Mouse (Mus musculus): ENCODE data around the gene Mrpl33. TPM values are rescaled to one million over a fixed set of nuclear protein-coding genes. Genes with fewer than 3 reads are reported as not detected.
A peak's percentile ranks its signal among the peaks of the same experiment; 100 is the strongest.
"Not testable (repeated sequence)": the region's sequence is repeated elsewhere in the genome, so short reads cannot be mapped to it uniquely, and the experiment has no call there.

Gene Mrpl33
- polyA plus RNA-seq, 1 experiment, result 165 TPM

- TF ChIP-seq CTCF (IDR thresholded peaks at IDR 0.05; ENCODE audit: borderline replicate concordance, insufficient read depth, low read length) (no peak), POLR2A (IDR thresholded peaks at IDR 0.05; ENCODE audit: low read depth, low read length) (no peak)
- Histone ChIP-seq H3K4me3 (ENCODE audit: insufficient read depth, low read length) (no peak overlapping the region), H3K27ac (ENCODE audit: insufficient read depth, low read length) (peak overlapping the region; percentile 67; the same call in 1 of the 2 replicates), H3K4me1 (ENCODE audit: control insufficient read depth, insufficient read depth, low read length) (peaks cover 7% of the 10 kb centered on the region)
These were observed 28.6 kb upstream of the Mrpl33 start for GRCm38 (mm10) chr5:31567951-31568657.

- Histone ChIP-seq H3K4me1 (ENCODE audit: control insufficient read depth, insufficient read depth, low read length) (peaks cover 8% of the 10 kb centered on the region), H3K4me3 (ENCODE audit: insufficient read depth, low read length) (no peak overlapping the region), H3K27ac (ENCODE audit: insufficient read depth, low read length) (peak overlapping the region; percentile 68)
- no peak for TF ChIP-seq POLR2A (IDR thresholded peaks at IDR 0.05; ENCODE audit: low read depth, low read length)
- no peak for TF ChIP-seq CTCF (IDR thresholded peaks at IDR 0.05; ENCODE audit: borderline replicate concordance, insufficient read depth, low read length)
These were observed 25.6 kb upstream of the Mrpl33 start for GRCm38 (mm10) chr5:31571023-31571608.

GRCm38 (mm10) chr5:31573722-31574121 lies 23.0 kb upstream of the Mrpl33 start:
- Histone ChIP-seq H3K4me1 (ENCODE audit: control insufficient read depth, insufficient read depth, low read length) (peaks cover 17% of the 10 kb centered on the region), H3K4me3 (ENCODE audit: insufficient read depth, low read length) (no peak overlapping the region), H3K27ac (ENCODE audit: insufficient read depth, low read length) (no peak overlapping the region)
- TF ChIP-seq POLR2A (IDR thresholded peaks at IDR 0.05; ENCODE audit: low read depth, low read length) (no peak), CTCF (IDR thresholded peaks at IDR 0.05; ENCODE audit: borderline replicate concordance, insufficient read depth, low read length) (no peak)

- Histone ChIP-seq H3K4me1 (ENCODE audit: control insufficient read depth, insufficient read depth, low read length) (peaks cover 17% of the 10 kb centered on the region), H3K27ac (ENCODE audit: insufficient read depth, low read length) (peak overlapping the region; percentile 90), H3K4me3 (ENCODE audit: insufficient read depth, low read length) (no peak overlapping the region)
- no peak for TF ChIP-seq CTCF (IDR thresholded peaks at IDR 0.05; ENCODE audit: borderline replicate concordance, insufficient read depth, low read length)
- peak; percentile 52; the same call in 1 of the 2 replicates for TF ChIP-seq POLR2A (IDR thresholded peaks at IDR 0.05; ENCODE audit: low read depth, low read length)
These were observed 20.2 kb upstream of the Mrpl33 start for GRCm38 (mm10) chr5:31576539-31576975.

GRCm38 (mm10) chr5:31581263-31581662 lies 15.5 kb upstream of the Mrpl33 start:
- Histone ChIP-seq H3K4me3 (ENCODE audit: insufficient read depth, low read length) (no peak overlapping the region), H3K27ac (ENCODE audit: insufficient read depth, low read length) (no peak overlapping the region), H3K4me1 (ENCODE audit: control insufficient read depth, insufficient read depth, low read length) (peaks cover 9% of the 10 kb centered on the region)
- no peak for TF ChIP-seq CTCF (IDR thresholded peaks at IDR 0.05; ENCODE audit: borderline replicate concordance, insufficient read depth, low read length)
- no peak for TF ChIP-seq POLR2A (IDR thresholded peaks at IDR 0.05; ENCODE audit: low read depth, low read length)

GRCm38 (mm10) chr5:31581932-31582331 lies 14.8 kb upstream of the Mrpl33 start:
- H3K4me3 ChIP-seq (ENCODE audit: insufficient read depth, low read length), result no peak overlapping the region
- H3K27ac ChIP-seq (ENCODE audit: insufficient read depth, low read length), result no peak overlapping the region
- peaks cover 7% of the 10 kb centered on the region for H3K4me1 ChIP-seq (ENCODE audit: control insufficient read depth, insufficient read depth, low read length)
- TF ChIP-seq POLR2A (IDR thresholded peaks at IDR 0.05; ENCODE audit: low read depth, low read length) (no peak), CTCF (IDR thresholded peaks at IDR 0.05; ENCODE audit: borderline replicate concordance, insufficient read depth, low read length) (no peak)

GRCm38 (mm10) chr5:31583261-31583660 lies 13.5 kb upstream of the Mrpl33 start:
- Histone ChIP-seq H3K4me1 (ENCODE audit: control insufficient read depth, insufficient read depth, low read length) (no peaks in the 10 kb centered on the region), H3K4me3 (ENCODE audit: insufficient read depth, low read length) (no peak overlapping the region), H3K27ac (ENCODE audit: insufficient read depth, low read length) (no peak overlapping the region)
- TF ChIP-seq CTCF (IDR thresholded peaks at IDR 0.05; ENCODE audit: borderline replicate concordance, insufficient read depth, low read length), result no peak
- TF ChIP-seq POLR2A (IDR thresholded peaks at IDR 0.05; ENCODE audit: low read depth, low read length), result no peak

GRCm38 (mm10) chr5:31585526-31585925 lies 11.2 kb upstream of the Mrpl33 start:
- H3K4me3 ChIP-seq (ENCODE audit: insufficient read depth, low read length), result no peak overlapping the region
- no peaks in the 10 kb centered on the region for H3K4me1 ChIP-seq (ENCODE audit: control insufficient read depth, insufficient read depth, low read length)
- TF ChIP-seq CTCF (IDR thresholded peaks at IDR 0.05; ENCODE audit: borderline replicate concordance, insufficient read depth, low read length) (no peak), POLR2A (IDR thresholded peaks at IDR 0.05; ENCODE audit: low read depth, low read length) (no peak)
- no peak overlapping the region for H3K27ac ChIP-seq (ENCODE audit: insufficient read depth, low read length)

GRCm38 (mm10) chr5:31588016-31588415 lies 8.7 kb upstream of the Mrpl33 start:
- TF ChIP-seq POLR2A (IDR thresholded peaks at IDR 0.05; ENCODE audit: low read depth, low read length), result no peak
- no peak for TF ChIP-seq CTCF (IDR thresholded peaks at IDR 0.05; ENCODE audit: borderline replicate concordance, insufficient read depth, low read length)
- no peaks in the 10 kb centered on the region for H3K4me1 ChIP-seq (ENCODE audit: control insufficient read depth, insufficient read depth, low read length)
- H3K27ac ChIP-seq (ENCODE audit: insufficient read depth, low read length), result no peak overlapping the region
- no peak overlapping the region for H3K4me3 ChIP-seq (ENCODE audit: insufficient read depth, low read length)

- H3K27ac ChIP-seq (ENCODE audit: insufficient read depth, low read length); H3K4me1 ChIP-seq (ENCODE audit: control insufficient read depth, insufficient read depth, low read length); H3K4me3 ChIP-seq (ENCODE audit: insufficient read depth, low read length): not testable (repeated sequence)
These were observed 8.1 kb upstream of the Mrpl33 start for GRCm38 (mm10) chr5:31588672-31589071.

Measured in embryonic fibroblast, embryonic 13.5 days (primary cell).